Mouse (Mus musculus) forebrain, embryonic 14.5 days (tissue): ENCODE data around the gene Mlkl. TPM values are rescaled to one million over a fixed set of nuclear protein-coding genes. Genes with fewer than 3 reads are reported as not detected.
A peak's percentile ranks its signal among the peaks of the same experiment; 100 is the strongest.
"Not testable (repeated sequence)": the region's sequence is repeated elsewhere in the genome, so short reads cannot be mapped to it uniquely, and the experiment has no call there.

ENCODE experiments used
- ATAC-seq: fragments of 200-750 bp; cut with Nextera tagmentation; 2 replicates; pipeline ENCODE4 v1.8.0; 2017; ENCODE audit warnings: mild to moderate bottlenecking, moderate library complexity
- DNase-seq: peaks from one replicate; pipeline ENCODE4 v3.0.0-alpha.2; 2015; ENCODE audit warnings: low spot score
- H3K27ac ChIP-seq: fragments of 300-500 bp; sonication (generic); 2 replicates; pipeline ENCODE4 v1.5.1; 2014; ENCODE audit warnings: low read depth, mild to moderate bottlenecking, control low read depth, low read length, moderate library complexity
- H3K27me3 ChIP-seq: fragments of 300-500 bp; sonication (generic); replicated peaks from 2 replicates; pipeline ENCODE4 v1.6.1; 2014; ENCODE audit warnings: low read length, control low read depth, mixed read lengths; ENCODE audit not compliant: control insufficient read depth, insufficient read depth
- H3K36me3 ChIP-seq: fragments of 300-500 bp; sonication (generic); 2 replicates; pipeline ENCODE4 v1.6.1; 2014; ENCODE audit warnings: low read length, control low read depth; ENCODE audit not compliant: control insufficient read depth, insufficient read depth
- H3K4me1 ChIP-seq: fragments of 300-500 bp; sonication (generic); 2 replicates; pipeline ENCODE4 v1.6.1; 2014; ENCODE audit warnings: antibody characterized with exemption, low read length, control low read depth; ENCODE audit not compliant: control insufficient read depth, insufficient read depth
- H3K4me2 ChIP-seq: fragments of 300-500 bp; sonication (generic); 2 replicates; pipeline ENCODE4 v1.6.1; 2014; ENCODE audit warnings: mild to moderate bottlenecking, control low read depth, low read length
- H3K4me3 ChIP-seq: fragments of 300-500 bp; sonication (generic); 2 replicates; pipeline ENCODE4 v1.5.1; 2014; ENCODE audit warnings: low read depth, low read length, control low read depth
- H3K9ac ChIP-seq: fragments of 300-500 bp; sonication (generic); 2 replicates; pipeline ENCODE4 v1.6.1; 2014; ENCODE audit warnings: mild to moderate bottlenecking, low read length, control low read depth, moderate library complexity
- H3K9me3 ChIP-seq: fragments of 300-500 bp; sonication (generic); replicated peaks from 2 replicates; pipeline ENCODE4 v1.6.1; 2016; ENCODE audit warnings: low read length, control low read depth, mixed read lengths; ENCODE audit not compliant: control insufficient read depth
- WGBS: fragments of 180-500 bp; shearing (Covaris S2); extraction: QIAGEN DNeasy Blood & Tissue Kit; methylation state at CpG from one replicate; pipeline ENCODE4 v1.1.7; 2014; 5-methylcytosine and 5-hydroxymethylcytosine counted together
- polyA plus RNA-seq: library from polyadenylated mRNA; unstranded; fragments of >200 nt; fragmentation: Nextera tagmentation; extraction: Ambion mirVana; gene quantifications from 2 replicates; pipeline ENCODE4 v1.2.1, GENCODE M21; 2014

Gene Mlkl
- polyA plus RNA-seq, 1 experiment from 2014 or later: 0.47 TPM

GRCm38 (mm10) chr8:111282093-111282492 is 55.9 kb downstream of the Mlkl start:
- Histone ChIP-seq H3K9ac (no peak overlapping the region), H3K36me3 (peaks cover 86% of the 10 kb centered on the region), H3K27ac (no peak overlapping the region), H3K4me1 (no peaks in the 10 kb centered on the region), H3K27me3 (no peaks in the 10 kb centered on the region), H3K4me2 (no peak overlapping the region), H3K4me3 (no peak overlapping the region), H3K9me3 (no peaks in the 10 kb centered on the region)
- no peak for DNase-seq
- ATAC-seq: no peak
- 97% methylated on average over 3 of the region's 3 CpGs for WGBS

- Histone ChIP-seq H3K27ac (no peak overlapping the region), H3K4me3 (no peak overlapping the region), H3K4me1 (no peaks in the 10 kb centered on the region), H3K4me2 (no peak overlapping the region), H3K9me3 (no peaks in the 10 kb centered on the region), H3K27me3 (no peaks in the 10 kb centered on the region), H3K36me3 (peaks cover 15% of the 10 kb centered on the region), H3K9ac (no peak overlapping the region)
- ATAC-seq: no peak
- WGBS: 81% methylated on average over 2 of the region's 2 CpGs
- DNase-seq: peak; percentile 9
Observed at GRCm38 (mm10) chr8:111268277-111268676, 69.7 kb downstream of the Mlkl start.

GRCm38 (mm10) chr8:111266161-111266560 is 71.8 kb downstream of the Mlkl start:
- 77% methylated on average over 7 of the region's 7 CpGs for WGBS
- not testable (repeated sequence) for H3K4me3 ChIP-seq, H3K27ac ChIP-seq, H3K4me1 ChIP-seq, H3K36me3 ChIP-seq, H3K9me3 ChIP-seq, ATAC-seq, DNase-seq, H3K27me3 ChIP-seq, H3K9ac ChIP-seq, H3K4me2 ChIP-seq

- Histone ChIP-seq H3K27ac (no peak overlapping the region), H3K36me3 (no peaks in the 10 kb centered on the region), H3K4me2 (no peak overlapping the region), H3K4me3 (no peak overlapping the region), H3K4me1 (no peaks in the 10 kb centered on the region), H3K9ac (no peak overlapping the region), H3K9me3 (no peaks in the 10 kb centered on the region), H3K27me3 (no peaks in the 10 kb centered on the region)
- DNase-seq: no peak
- ATAC-seq: no peak
- WGBS: 75% methylated on average over 2 of the region's 2 CpGs
Observed at GRCm38 (mm10) chr8:111264693-111265220, 73.2 kb downstream of the Mlkl start.

- no peak overlapping the region for H3K27ac ChIP-seq
- no peak overlapping the region for H3K9ac ChIP-seq
- no peak for ATAC-seq
- no peaks in the 10 kb centered on the region for H3K9me3 ChIP-seq
- WGBS: 85% methylated on average over 4 of the region's 4 CpGs
- DNase-seq: no peak
- H3K4me2 ChIP-seq: no peak overlapping the region
- H3K4me3 ChIP-seq: no peak overlapping the region
- no peaks in the 10 kb centered on the region for H3K36me3 ChIP-seq
- peaks cover 6% of the 10 kb centered on the region; the same call in 1 of the 2 replicates for H3K4me1 ChIP-seq
- no peaks in the 10 kb centered on the region for H3K27me3 ChIP-seq
Observed at GRCm38 (mm10) chr8:111261981-111262381, 76.0 kb downstream of the Mlkl start.

Other genes with a start within 250 kb of the Mlkl start
- gene Clec18a, start 245.8 kb downstream of the Mlkl start, polyA plus RNA-seq: 0.42 and 0.61 TPM in 2 replicates
- 6.7 and 7.7 TPM in 2 replicates for gene Pdpr, start 243.5 kb downstream of the Mlkl start, polyA plus RNA-seq
- gene Glg1, start 79.0 kb downstream of the Mlkl start, polyA plus RNA-seq: 65.2 and 66.1 TPM in 2 replicates
- gene Rfwd3, start 38.0 kb downstream of the Mlkl start, polyA plus RNA-seq: 34.4 and 35.3 TPM in 2 replicates
- 0.23 TPM in 1 of 2 replicates, not detected in the other for gene Fa2h, start 55.6 kb upstream of the Mlkl start, polyA plus RNA-seq
- gene Wdr59, start 183.9 kb upstream of the Mlkl start, polyA plus RNA-seq: 2.9 and 4.2 TPM in 2 replicates
- 55.3 and 64.6 TPM in 2 replicates for gene Znrf1, start 197.9 kb upstream of the Mlkl start, polyA plus RNA-seq